Mouse (Mus musculus): ENCODE results near the gene Sptbn2.

DNA sequence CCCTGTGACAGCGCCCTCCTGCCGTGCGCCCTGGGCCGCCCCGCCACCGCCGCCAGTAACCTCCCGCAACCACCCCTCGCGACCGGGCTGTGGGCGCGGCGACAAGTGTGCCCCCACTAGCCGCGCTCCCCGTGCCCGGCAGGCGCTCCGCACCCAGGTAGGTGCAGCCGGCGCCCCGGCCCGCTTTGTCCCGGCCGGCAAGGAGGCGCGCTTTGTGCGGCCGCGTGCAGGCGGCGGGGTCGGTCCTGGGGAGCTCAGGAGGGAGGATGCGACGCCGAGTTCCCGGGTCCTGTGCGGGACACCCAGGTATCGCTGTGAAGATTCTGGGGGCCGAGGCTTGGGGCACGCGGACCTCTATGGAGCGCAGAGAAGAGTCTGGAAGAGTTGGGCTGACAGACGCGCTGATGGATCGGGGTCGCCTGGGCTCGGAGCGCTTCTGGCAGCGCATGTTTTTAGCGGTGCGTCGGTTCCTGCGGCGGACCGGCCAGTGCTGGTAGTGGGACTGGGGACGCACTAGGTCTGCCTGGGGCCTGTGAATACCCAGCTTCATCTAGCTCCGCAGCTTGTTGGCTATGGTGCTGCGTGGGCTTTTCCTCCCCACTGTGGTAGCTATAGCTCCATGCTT lies 1.3 kb downstream of the Sptbn2 start:
- TF ChIP-seq GATA1 (IDR thresholded peaks at IDR 0.05; ENCODE audit: low read length) (no peak), TAL1 (IDR thresholded peaks at IDR 0.05; ENCODE audit: low read length) (no peak)
